Mouse (Mus musculus): ENCODE measurements around the gene Snx10. TPM values are rescaled to one million over a fixed set of nuclear protein-coding genes. Genes with fewer than 3 reads are reported as not detected.
A peak's percentile ranks its signal among the peaks of the same experiment; 100 is the strongest.

Gene Snx10
- polyA plus RNA-seq, 1 experiment, result 4.3 TPM

GRCm38 (mm10) chr6:51543639-51544117, 20.0 kb downstream of the Snx10 start:
- WGBS, result 95% methylated on average over 6 of the region's 6 CpGs
- TF ChIP-seq POLR2A (IDR thresholded peaks at IDR 0.05; ENCODE audit: control insufficient read depth, extremely low read depth, insufficient read depth, low read length, poor library complexity) (no peak), CTCF (IDR thresholded peaks at IDR 0.05; ENCODE audit: borderline replicate concordance, control insufficient read depth, extremely low read depth, insufficient read depth, low read length, poor library complexity) (no peak)
- H3K4me1 ChIP-seq (replicated peaks; ENCODE audit: control insufficient read depth, insufficient read depth, low read length), result peaks cover 9% of the 10 kb centered on the region
- no peak for DNase-seq
- no peaks in the 10 kb centered on the region for H3K36me3 ChIP-seq (ENCODE audit: control insufficient read depth, insufficient read depth, low read length)
- H3K4me3 ChIP-seq (ENCODE audit: control insufficient read depth, insufficient read depth, low read length), result no peak overlapping the region
- no peaks in the 10 kb centered on the region for H3K27me3 ChIP-seq (ENCODE audit: control insufficient read depth, insufficient read depth, low read length)
- H3K27ac ChIP-seq (ENCODE audit: control insufficient read depth, insufficient read depth, low read length), result no peak overlapping the region

DNA sequence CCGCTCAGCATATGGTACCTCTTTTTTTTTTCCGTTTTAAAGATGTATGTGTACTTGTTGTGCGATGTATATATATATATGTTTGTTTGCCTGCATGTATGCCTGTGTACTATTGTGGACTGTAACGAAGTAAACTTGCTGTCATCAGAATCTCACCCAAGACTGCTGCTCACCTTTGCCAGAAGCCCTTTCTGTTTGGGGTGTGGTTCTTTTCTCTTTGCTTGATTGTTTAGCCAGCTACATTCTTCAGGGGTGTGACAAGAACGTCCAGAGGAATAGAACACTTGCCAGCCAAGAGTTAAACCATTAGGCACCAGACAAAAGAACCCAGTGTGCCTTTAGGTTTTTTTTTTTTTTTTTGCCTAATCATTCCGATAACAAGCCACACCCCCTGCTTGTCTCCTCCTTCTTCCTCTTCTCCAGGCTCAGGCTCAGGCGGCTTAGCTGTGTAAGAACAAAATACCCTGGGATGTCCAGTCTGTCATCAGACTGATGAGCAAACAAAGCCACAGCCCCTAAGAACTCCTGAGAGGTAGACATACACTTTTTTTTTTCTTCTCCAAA, 20.5 kb downstream of the Snx10 start:
- H3K4me1 ChIP-seq (replicated peaks; ENCODE audit: control insufficient read depth, insufficient read depth, low read length), result peaks cover 9% of the 10 kb centered on the region
- H3K36me3 ChIP-seq (ENCODE audit: control insufficient read depth, insufficient read depth, low read length), result no peaks in the 10 kb centered on the region
- no peak overlapping the region for H3K27ac ChIP-seq (ENCODE audit: control insufficient read depth, insufficient read depth, low read length)
- no peak overlapping the region for H3K4me3 ChIP-seq (ENCODE audit: control insufficient read depth, insufficient read depth, low read length)
- H3K27me3 ChIP-seq (ENCODE audit: control insufficient read depth, insufficient read depth, low read length), result no peaks in the 10 kb centered on the region
- DNase-seq, result peak; percentile 23
- WGBS, result 47% methylated on average over 7 of the region's 7 CpGs
- TF ChIP-seq CTCF (IDR thresholded peaks at IDR 0.05; ENCODE audit: borderline replicate concordance, control insufficient read depth, extremely low read depth, insufficient read depth, low read length, poor library complexity) (no peak), POLR2A (IDR thresholded peaks at IDR 0.05; ENCODE audit: control insufficient read depth, extremely low read depth, insufficient read depth, low read length, poor library complexity) (no peak)

DNA sequence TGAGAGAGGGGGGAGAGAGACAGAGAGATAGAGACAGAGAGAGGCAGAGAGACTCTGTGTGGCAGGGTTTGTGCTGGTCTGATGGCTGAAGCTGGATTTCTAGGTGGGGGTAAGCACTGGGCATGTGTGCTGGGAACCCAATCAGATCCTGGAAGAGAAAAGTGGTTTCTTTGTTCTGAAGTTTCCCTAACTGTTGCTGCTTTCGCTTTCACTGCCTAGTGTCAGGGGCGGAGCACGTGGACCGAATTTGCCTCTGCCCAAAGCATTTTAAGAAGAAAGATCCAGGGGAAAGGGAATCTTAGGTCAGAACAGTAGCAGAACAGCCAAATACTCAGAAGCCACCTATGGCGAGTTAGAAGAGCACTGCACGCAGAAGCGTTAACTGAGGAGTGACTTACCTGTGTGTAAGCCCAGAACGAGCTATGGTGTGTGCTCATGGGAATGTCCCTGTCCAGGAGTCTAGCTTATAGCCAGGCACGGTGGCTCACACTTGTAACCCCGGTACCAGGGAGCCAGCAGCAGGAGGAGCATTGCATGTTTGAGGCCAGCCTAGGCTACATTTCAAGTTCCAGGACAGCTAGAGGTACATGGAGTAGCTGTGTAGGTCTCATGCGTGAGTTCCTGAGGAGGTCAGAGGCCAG, 21.6 kb downstream of the Snx10 start:
- no peaks in the 10 kb centered on the region for H3K27me3 ChIP-seq (ENCODE audit: control insufficient read depth, insufficient read depth, low read length)
- H3K4me3 ChIP-seq (ENCODE audit: control insufficient read depth, insufficient read depth, low read length), result peak overlapping the region; percentile 39
- WGBS, result 4% methylated on average over 11 of the region's 11 CpGs
- DNase-seq, result peak; percentile 23
- H3K27ac ChIP-seq (ENCODE audit: control insufficient read depth, insufficient read depth, low read length), result peak overlapping the region; percentile 25; the same call in 1 of the 2 replicates
- peaks cover 9% of the 10 kb centered on the region for H3K4me1 ChIP-seq (replicated peaks; ENCODE audit: control insufficient read depth, insufficient read depth, low read length)
- TF ChIP-seq CTCF (IDR thresholded peaks at IDR 0.05; ENCODE audit: borderline replicate concordance, control insufficient read depth, extremely low read depth, insufficient read depth, low read length, poor library complexity), result no peak
- no peak for TF ChIP-seq POLR2A (IDR thresholded peaks at IDR 0.05; ENCODE audit: control insufficient read depth, extremely low read depth, insufficient read depth, low read length, poor library complexity)
- no peaks in the 10 kb centered on the region for H3K36me3 ChIP-seq (ENCODE audit: control insufficient read depth, insufficient read depth, low read length)

- WGBS, result 49% methylated on average over 2 of the region's 2 CpGs
- H3K4me3 ChIP-seq (ENCODE audit: control insufficient read depth, insufficient read depth, low read length), result no peak overlapping the region
- H3K36me3 ChIP-seq (ENCODE audit: control insufficient read depth, insufficient read depth, low read length), result no peaks in the 10 kb centered on the region
- DNase-seq, result no peak
- no peak overlapping the region for H3K27ac ChIP-seq (ENCODE audit: control insufficient read depth, insufficient read depth, low read length)
- TF ChIP-seq POLR2A (IDR thresholded peaks at IDR 0.05; ENCODE audit: control insufficient read depth, extremely low read depth, insufficient read depth, low read length, poor library complexity) (no peak), CTCF (IDR thresholded peaks at IDR 0.05; ENCODE audit: borderline replicate concordance, control insufficient read depth, extremely low read depth, insufficient read depth, low read length, poor library complexity) (no peak)
- H3K27me3 ChIP-seq (ENCODE audit: control insufficient read depth, insufficient read depth, low read length), result no peaks in the 10 kb centered on the region
- peaks cover 9% of the 10 kb centered on the region for H3K4me1 ChIP-seq (replicated peaks; ENCODE audit: control insufficient read depth, insufficient read depth, low read length)
Measured at GRCm38 (mm10) chr6:51546085-51546484, 22.4 kb downstream of the Snx10 start.

- H3K4me1 ChIP-seq (replicated peaks; ENCODE audit: control insufficient read depth, insufficient read depth, low read length), result peaks cover 9% of the 10 kb centered on the region
- DNase-seq, result no peak
- no peak for TF ChIP-seq CTCF (IDR thresholded peaks at IDR 0.05; ENCODE audit: borderline replicate concordance, control insufficient read depth, extremely low read depth, insufficient read depth, low read length, poor library complexity)
- TF ChIP-seq POLR2A (IDR thresholded peaks at IDR 0.05; ENCODE audit: control insufficient read depth, extremely low read depth, insufficient read depth, low read length, poor library complexity), result no peak
- no peaks in the 10 kb centered on the region for H3K27me3 ChIP-seq (ENCODE audit: control insufficient read depth, insufficient read depth, low read length)
- no peak overlapping the region for H3K4me3 ChIP-seq (ENCODE audit: control insufficient read depth, insufficient read depth, low read length)
- no peak overlapping the region for H3K27ac ChIP-seq (ENCODE audit: control insufficient read depth, insufficient read depth, low read length)
- H3K36me3 ChIP-seq (ENCODE audit: control insufficient read depth, insufficient read depth, low read length), result no peaks in the 10 kb centered on the region
- WGBS, result 67% methylated on average over 5 of the region's 5 CpGs
Measured at GRCm38 (mm10) chr6:51548757-51549156, 25.1 kb downstream of the Snx10 start.

DNA sequence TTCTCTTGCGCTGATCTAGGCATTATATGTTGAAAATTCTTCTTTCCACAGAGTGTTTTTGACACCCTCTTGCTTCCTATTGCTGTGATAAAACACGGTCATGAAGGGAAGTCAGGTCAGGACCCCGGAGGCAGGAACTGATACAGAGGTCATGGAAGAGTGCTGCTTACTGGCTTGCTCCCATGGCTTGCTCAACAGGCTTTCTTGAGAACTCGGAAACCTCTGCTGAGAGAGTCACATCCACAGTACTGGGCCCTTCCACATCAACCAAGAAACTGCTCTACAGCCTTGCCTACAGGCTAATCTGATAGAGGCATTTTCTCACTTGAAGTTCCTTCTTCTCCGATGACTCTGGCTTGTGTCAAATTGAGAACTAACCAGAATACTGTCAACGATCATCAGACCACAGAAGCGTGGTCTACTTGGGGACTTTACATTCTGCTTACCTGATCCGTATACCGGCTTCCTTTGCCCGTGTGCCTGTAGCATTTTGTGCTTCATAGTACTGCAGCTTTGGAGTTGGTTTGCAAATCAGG, 27.6 kb downstream of the Snx10 start:
- H3K27me3 ChIP-seq (ENCODE audit: control insufficient read depth, insufficient read depth, low read length), result no peaks in the 10 kb centered on the region
- H3K36me3 ChIP-seq (ENCODE audit: control insufficient read depth, insufficient read depth, low read length), result no peaks in the 10 kb centered on the region
- no peak overlapping the region for H3K27ac ChIP-seq (ENCODE audit: control insufficient read depth, insufficient read depth, low read length)
- 55% methylated on average over 10 of the region's 10 CpGs for WGBS
- DNase-seq, result no peak
- no peak for TF ChIP-seq CTCF (IDR thresholded peaks at IDR 0.05; ENCODE audit: borderline replicate concordance, control insufficient read depth, extremely low read depth, insufficient read depth, low read length, poor library complexity)
- TF ChIP-seq POLR2A (IDR thresholded peaks at IDR 0.05; ENCODE audit: control insufficient read depth, extremely low read depth, insufficient read depth, low read length, poor library complexity), result no peak
- H3K4me3 ChIP-seq (ENCODE audit: control insufficient read depth, insufficient read depth, low read length), result no peak overlapping the region
- no peaks in the 10 kb centered on the region for H3K4me1 ChIP-seq (replicated peaks; ENCODE audit: control insufficient read depth, insufficient read depth, low read length)

Data from thymus, adult 2 months (tissue).